In the genomic region with DNA sequence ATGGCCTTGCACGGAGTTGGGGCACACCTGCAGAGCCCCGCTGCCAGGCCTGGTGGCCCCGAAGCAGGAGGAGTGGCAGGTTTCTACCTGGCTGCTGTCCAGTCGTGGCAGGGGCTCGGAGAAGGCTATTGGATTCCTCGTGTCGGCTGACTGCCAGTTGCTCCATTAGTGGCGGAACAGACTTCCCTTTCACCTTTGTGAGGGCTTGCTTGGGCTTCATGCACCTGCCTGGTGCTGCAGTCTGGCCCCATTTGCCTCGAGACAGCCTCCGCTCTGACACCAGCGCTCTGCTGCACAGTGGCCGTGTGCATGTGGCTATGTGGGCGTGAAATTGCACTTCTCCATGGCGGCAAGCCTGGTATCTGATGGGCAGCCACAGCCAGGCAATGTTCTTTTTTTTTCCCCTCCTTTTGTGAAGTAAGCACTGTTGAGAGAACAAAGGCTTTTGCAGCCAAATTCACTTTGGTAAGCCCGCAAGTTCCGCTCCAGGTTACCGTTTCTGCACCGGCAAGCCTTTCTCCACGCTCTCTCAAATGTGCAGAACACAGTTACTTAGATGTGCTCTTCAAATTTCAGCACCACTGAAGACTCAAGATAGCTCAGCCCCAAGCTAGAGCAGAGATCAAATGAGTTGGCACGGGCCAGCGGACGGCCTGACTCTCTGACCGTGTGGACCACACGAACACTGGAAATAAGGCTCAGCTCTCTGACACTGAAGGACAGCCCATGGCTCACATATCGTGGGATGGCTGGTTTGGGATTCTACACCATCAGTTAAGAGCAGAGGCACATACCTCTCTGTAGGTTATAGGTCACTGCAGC, we compare ENCODE assay signal across 8 mouse cellular contexts.
DNase-seq lines count a peak whose midpoint lies in the region; ATAC-seq and TF ChIP-seq lines count a peak whose summit lies in the region.

No protein-coding gene starts in this region.

- DNase-seq in gastrocnemius, adult 2 months, result peak; percentile 76
- DNase-seq in kidney, postnatal 4 days, result peak; percentile 54 to 70
- DNase-seq in lung, postnatal 4 days, result peak; percentile 15 to 38
- DNase-seq in testis, postnatal 10 days (ENCODE audit: low spot score), result peak; percentile 50
- no peak for DNase-seq in heart, postnatal 4 days

- H3K27ac ChIP-seq in forebrain, embryonic 15.5 days (replicated peaks), result no peak overlapping the region
- no peak overlapping the region for H3K27ac ChIP-seq in forebrain, embryonic 12.5 days
- peak overlapping the region; percentile 69 for H3K27ac ChIP-seq in gastrocnemius, adult 2 months
- no peak overlapping the region for H3K27ac ChIP-seq in intestine, postnatal 0 days (ENCODE audit: low read depth, low read length)

- peaks cover 4% of the 10 kb centered on the region for H3K4me1 ChIP-seq in forebrain, embryonic 15.5 days
- H3K4me1 ChIP-seq in forebrain, embryonic 12.5 days, result peaks cover 10% of the 10 kb centered on the region
- no peaks in the 10 kb centered on the region for H3K4me1 ChIP-seq in intestine, postnatal 0 days (replicated peaks; ENCODE audit: control insufficient read depth, insufficient read depth, low read length)

- no peak overlapping the region for H3K4me2 ChIP-seq in forebrain, embryonic 15.5 days (replicated peaks)
- no peak overlapping the region for H3K4me2 ChIP-seq in forebrain, embryonic 12.5 days
- no peak overlapping the region for H3K4me2 ChIP-seq in intestine, postnatal 0 days (replicated peaks; ENCODE audit: low read depth)

- TF ChIP-seq CTCF in gastrocnemius, adult 2 months (IDR thresholded peaks at IDR 0.05), result no peak
- TF ChIP-seq CTCF in intestine, postnatal 0 days (IDR thresholded peaks at IDR 0.05; ENCODE audit: low read depth), result no peak

- H3K27me3 ChIP-seq in forebrain, embryonic 15.5 days, result no peaks in the 10 kb centered on the region
- H3K27me3 ChIP-seq in forebrain, embryonic 12.5 days, result no peaks in the 10 kb centered on the region
- no peaks in the 10 kb centered on the region for H3K27me3 ChIP-seq in intestine, postnatal 0 days (replicated peaks; ENCODE audit: control insufficient read depth, insufficient read depth, low read length)

- 59% methylated on average over 25 of the region's 25 CpGs for WGBS in forebrain, embryonic 15.5 days
- WGBS in forebrain, embryonic 12.5 days, result 75% methylated on average over 25 of the region's 25 CpGs
- WGBS in intestine, postnatal 0 days, result 78% methylated on average over 25 of the region's 25 CpGs

- H3K9me3 ChIP-seq in forebrain, embryonic 15.5 days, result no peaks in the 10 kb centered on the region
- no peaks in the 10 kb centered on the region for H3K9me3 ChIP-seq in forebrain, embryonic 12.5 days
- H3K9me3 ChIP-seq in intestine, postnatal 0 days (ENCODE audit: control insufficient read depth), result no peaks in the 10 kb centered on the region

- H3K9ac ChIP-seq in forebrain, embryonic 15.5 days (replicated peaks), result no peak overlapping the region
- no peak overlapping the region for H3K9ac ChIP-seq in forebrain, embryonic 12.5 days
- H3K9ac ChIP-seq in intestine, postnatal 0 days (ENCODE audit: low read depth, low read length), result no peak overlapping the region

- 0 out of 2 replicates have a peak, but pooled peaks have one; percentile 5 for ATAC-seq in forebrain, embryonic 15.5 days (replicated peaks)
- no peak for ATAC-seq in forebrain, embryonic 12.5 days (ENCODE audit: low FRiP score)
- no peak for ATAC-seq in intestine, postnatal 0 days

- H3K36me3 ChIP-seq in forebrain, embryonic 15.5 days, result no peaks in the 10 kb centered on the region
- no peaks in the 10 kb centered on the region for H3K36me3 ChIP-seq in forebrain, embryonic 12.5 days (replicated peaks)
- no peaks in the 10 kb centered on the region for H3K36me3 ChIP-seq in intestine, postnatal 0 days (ENCODE audit: control insufficient read depth, insufficient read depth)

- H3K4me3 ChIP-seq in forebrain, embryonic 15.5 days, result no peak overlapping the region
- no peak overlapping the region for H3K4me3 ChIP-seq in forebrain, embryonic 12.5 days (replicated peaks)
- H3K4me3 ChIP-seq in gastrocnemius, adult 2 months, result peak overlapping the region; percentile 4; the same call in 1 of the 2 replicates
- H3K4me3 ChIP-seq in intestine, postnatal 0 days (ENCODE audit: low read depth, low read length), result no peak overlapping the region

- intact Hi-C loops in gastrocnemius, adult 2 months (cut with DNase I), result loop anchor here (10.0 kb wide), 2 partner anchors 88 to 128 kb away; no protein-coding TSS in a partner anchor
